Mouse (Mus musculus): ENCODE results near the gene Htr1a.

DNA sequence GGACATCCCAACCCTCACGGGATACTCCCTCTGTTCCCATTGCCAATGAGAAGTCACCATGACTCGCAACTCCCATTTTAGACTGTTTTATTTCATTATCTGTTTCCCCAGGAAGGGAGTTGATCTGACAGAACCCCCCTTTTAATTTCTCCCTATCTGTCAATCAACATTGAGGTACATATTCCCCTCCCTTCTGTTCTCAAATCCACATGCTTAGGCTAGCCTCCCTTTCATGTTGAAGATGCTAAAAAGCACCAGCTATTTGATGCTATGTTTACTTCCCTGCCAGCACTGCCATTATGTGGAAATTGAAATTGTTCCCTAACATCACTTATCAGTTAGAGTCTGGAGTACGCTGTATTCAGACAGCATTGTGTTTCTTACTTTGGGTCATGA is 31.1 kb upstream of the Htr1a start:
- TF ChIP-seq CTCF (IDR thresholded peaks at IDR 0.05; ENCODE audit: extremely low read depth, insufficient read length, insufficient replicate concordance, low read depth, low read length) (no peak), POLR2A (IDR thresholded peaks at IDR 0.05; ENCODE audit: low read depth, low read length) (no peak)

Measured in small intestine, adult 2 months (tissue).